Mouse (Mus musculus): ENCODE data around the gene Epas1.

Gene Epas1

DNA sequence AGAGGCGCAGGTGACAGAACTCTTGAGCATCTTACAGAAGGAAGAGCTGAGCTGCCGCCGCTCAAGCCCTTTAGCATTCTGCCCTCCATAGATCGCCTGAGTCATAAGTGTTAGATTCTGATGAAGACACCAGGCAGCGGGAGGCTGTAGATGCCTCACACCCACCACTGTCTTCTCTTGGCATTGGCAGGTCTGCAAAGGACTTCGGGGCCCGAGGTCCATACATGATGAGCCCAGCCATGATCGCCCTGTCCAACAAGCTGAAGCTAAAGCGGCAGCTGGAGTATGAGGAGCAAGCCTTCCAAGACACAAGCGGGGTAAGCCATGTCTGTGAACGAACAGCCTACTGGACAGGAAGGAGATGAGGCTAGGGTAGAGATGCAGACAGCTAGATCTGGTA lies 75.0 kb downstream of the Epas1 start:
- no peak for DNase-seq (ENCODE audit: low spot score)

- DNase-seq (ENCODE audit: low spot score) = no peak
These were observed 76.1 kb downstream of the Epas1 start for GRCm38 (mm10) chr17:86829383-86830175.

- no peak for DNase-seq (ENCODE audit: low spot score)
These were observed 77.4 kb downstream of the Epas1 start for GRCm38 (mm10) chr17:86830893-86831292.

GRCm38 (mm10) chr17:86832562-86833327 lies 79.2 kb downstream of the Epas1 start:
- no peak for DNase-seq (ENCODE audit: low spot score)

- no peak for DNase-seq (ENCODE audit: low spot score)
These were observed 80.4 kb downstream of the Epas1 start for GRCm38 (mm10) chr17:86833945-86834344.

DNA sequence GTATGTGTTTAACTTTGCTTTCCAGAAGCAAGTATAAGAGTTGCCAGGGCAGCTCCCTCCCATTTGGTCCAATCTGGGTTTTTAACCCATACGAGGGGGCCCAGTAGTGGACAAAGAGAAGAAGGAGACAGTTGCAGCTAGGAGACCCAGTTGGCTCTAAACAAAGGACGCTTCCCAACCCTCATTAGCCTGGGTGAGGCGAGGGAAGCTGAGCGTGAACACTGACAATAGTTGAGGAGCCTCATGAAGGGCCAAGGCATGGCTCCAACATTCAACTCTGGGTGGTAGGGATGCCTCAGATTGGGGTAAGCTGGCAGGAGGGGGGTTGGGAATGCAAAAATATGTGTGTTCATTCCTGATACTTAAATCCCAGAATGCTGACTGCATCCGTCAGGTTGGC lies 85.8 kb downstream of the Epas1 start:
- DNase-seq (ENCODE audit: low spot score) = no peak

GRCm38 (mm10) chr17:86850700-86851337 lies 97.3 kb downstream of the Epas1 start:
- DNase-seq (ENCODE audit: low spot score) = no peak

- DNase-seq (ENCODE audit: low spot score) = no peak
These were observed 98.3 kb downstream of the Epas1 start for GRCm38 (mm10) chr17:86851782-86852181.

- no peak for DNase-seq (ENCODE audit: low spot score)
These were observed 99.1 kb downstream of the Epas1 start for GRCm38 (mm10) chr17:86852591-86853031.

DNA sequence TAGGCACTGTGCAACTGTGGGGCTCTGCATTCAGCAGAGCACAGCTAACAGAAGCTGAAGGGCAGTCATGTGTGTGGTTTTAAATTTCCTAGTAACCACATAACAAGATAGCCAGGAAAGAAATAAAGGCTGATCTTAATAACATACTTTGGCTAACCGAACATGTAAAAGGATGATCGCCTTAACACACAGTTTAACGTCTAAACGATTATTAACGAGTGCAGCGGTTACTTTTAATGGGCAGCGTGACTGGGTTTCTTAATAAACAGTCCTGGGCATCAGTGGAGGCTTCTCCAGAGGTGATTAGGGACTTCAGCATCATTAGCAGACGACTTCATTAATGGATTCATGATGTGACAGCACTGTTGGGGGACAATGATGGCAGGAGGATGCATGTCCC lies 117.1 kb downstream of the Epas1 start:
- no peak for DNase-seq (ENCODE audit: low spot score)

- no peak for DNase-seq (ENCODE audit: low spot score)
These were observed 119.1 kb downstream of the Epas1 start for GRCm38 (mm10) chr17:86872643-86873042.

GRCm38 (mm10) chr17:86876940-86877339 lies 123.4 kb downstream of the Epas1 start:
- no peak for DNase-seq (ENCODE audit: low spot score)

DNA sequence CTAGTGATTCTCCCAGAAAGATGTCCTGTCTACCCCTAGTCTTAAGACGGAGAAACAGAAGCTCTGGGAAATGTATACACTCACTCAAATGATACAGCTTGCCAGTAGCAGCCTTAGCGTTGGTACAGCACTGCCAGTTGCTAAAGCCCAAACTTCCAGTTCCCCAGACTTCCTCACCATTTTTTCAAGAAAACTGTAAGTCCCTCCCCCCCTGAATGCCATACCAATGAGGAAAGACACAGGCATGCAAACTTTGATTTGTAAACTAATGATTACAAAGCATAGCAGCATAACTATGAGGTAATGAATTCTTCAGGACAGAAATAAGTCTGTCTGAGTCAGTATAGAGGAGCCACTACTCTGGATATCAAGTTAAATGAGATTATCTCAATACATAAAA lies 124.2 kb downstream of the Epas1 start:
- no peak for DNase-seq (ENCODE audit: low spot score)

GRCm38 (mm10) chr17:86880056-86880455 lies 126.6 kb downstream of the Epas1 start:
- DNase-seq (ENCODE audit: low spot score) = no peak

DNA sequence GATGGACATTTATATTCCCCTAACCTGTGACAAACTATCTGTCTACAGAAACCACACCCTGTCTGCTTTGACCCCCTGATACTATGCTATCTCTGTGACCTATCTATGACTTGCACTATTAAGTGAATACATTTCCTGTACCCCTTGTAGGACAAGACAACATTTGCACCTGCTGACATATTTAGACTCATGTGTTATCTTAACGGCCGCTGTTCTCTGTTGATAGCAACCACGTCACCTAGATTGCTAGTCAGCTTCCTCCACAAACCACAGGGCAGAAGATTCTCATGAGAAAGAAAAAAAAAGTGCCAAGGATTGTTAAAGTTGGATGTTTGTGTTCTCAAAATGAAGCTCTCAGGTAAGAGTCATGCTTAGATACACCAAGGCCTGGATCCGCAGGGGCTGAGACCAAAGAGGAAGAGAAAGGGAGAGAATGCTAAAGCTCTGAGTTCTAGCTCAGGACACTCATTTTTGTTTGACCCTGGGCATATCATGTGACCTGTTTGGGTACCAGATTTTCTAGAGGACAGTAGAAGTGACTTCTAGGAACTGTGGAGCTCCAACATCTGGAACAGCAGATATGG lies 127.1 kb downstream of the Epas1 start:
- no peak for DNase-seq (ENCODE audit: low spot score)
